Mouse (Mus musculus): ENCODE measurements around the gene Glt8d2. TPM values are rescaled to one million over a fixed set of nuclear protein-coding genes. Genes with fewer than 3 reads are reported as not detected.
"Not testable (repeated sequence)": the region's sequence is repeated elsewhere in the genome, so short reads cannot be mapped to it uniquely, and the experiment has no call there.

Gene Glt8d2
- total and polyA plus RNA-seq, 2 experiments from 2014 or later = 1.1 to 2.2 TPM

DNA sequence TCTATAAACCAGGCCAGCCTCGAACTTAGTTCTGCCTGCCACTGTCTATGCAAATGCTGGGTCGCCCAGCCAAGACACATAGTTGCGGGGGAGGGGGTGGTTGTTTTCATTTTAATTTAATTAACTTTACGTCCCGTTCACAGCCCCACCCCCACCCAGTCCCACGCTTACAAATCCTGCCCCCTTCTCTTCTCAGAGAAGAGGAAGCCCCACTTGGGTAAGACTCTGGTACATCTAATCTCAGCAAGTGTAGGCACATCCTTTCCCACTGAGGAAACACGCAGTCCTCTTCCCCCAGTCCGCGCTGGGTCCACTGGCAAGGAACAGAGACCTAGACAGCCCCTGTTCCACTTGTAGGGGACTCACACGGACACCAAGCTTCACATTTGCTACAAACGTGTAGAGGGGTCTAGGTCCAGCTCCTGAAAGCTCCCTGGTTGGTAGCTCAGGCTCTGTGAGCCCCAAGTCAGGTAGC lies 61.3 kb downstream of the Glt8d2 start:
- no peaks in the 10 kb centered on the region for H3K27me3 ChIP-seq (ENCODE audit: insufficient read depth, low read length)
- DNase-seq (ENCODE audit: low spot score) = no peak
- WGBS = 5% methylated on average over 11 of the region's 11 CpGs

DNA sequence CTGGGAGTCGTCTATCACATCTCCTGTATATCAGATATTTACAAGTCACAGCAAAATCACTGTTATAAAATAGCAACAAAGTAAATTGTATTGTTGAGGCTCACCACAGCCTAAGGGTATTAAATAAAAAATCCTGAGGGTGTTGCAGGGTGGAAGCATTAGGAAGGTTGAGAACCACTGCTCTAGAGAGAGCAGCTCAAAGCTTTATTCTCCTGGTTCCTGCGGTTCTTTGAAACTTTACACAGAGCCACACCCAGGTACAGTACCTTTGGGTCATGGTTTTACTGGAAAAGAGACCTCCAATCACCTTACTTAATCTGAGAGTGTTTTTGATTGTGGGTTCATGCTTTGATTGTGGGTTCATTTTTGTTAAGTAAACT lies 66.9 kb downstream of the Glt8d2 start:
- H3K9me3 ChIP-seq (ENCODE audit: low read length); H3K36me3 ChIP-seq (ENCODE audit: insufficient read depth, low read length); ATAC-seq (ENCODE audit: low FRiP score); H3K27me3 ChIP-seq (ENCODE audit: insufficient read depth, low read length); H3K4me1 ChIP-seq (ENCODE audit: insufficient read depth, low read length); DNase-seq (ENCODE audit: low spot score): not testable (repeated sequence)
- H3K4me2 ChIP-seq (ENCODE audit: low read depth, low read length, poor library complexity, severe bottlenecking) = peak overlapping the region; percentile 67
- WGBS = 2% methylated on average over 2 of the region's 2 CpGs
- peak overlapping the region; percentile 61 for H3K4me3 ChIP-seq (ENCODE audit: low read depth, low read length)
- H3K9ac ChIP-seq (replicated peaks; ENCODE audit: low read length, poor library complexity, severe bottlenecking) = peak overlapping the region; percentile 74
- H3K27ac ChIP-seq (ENCODE audit: low read depth, low read length) = peak overlapping the region; percentile 77

More for the DNA sequence above, 61.3 kb downstream of the Glt8d2 start:
- Histone ChIP-seq H3K9me3 (ENCODE audit: low read length) (no peaks in the 10 kb centered on the region), H3K4me3 (ENCODE audit: low read depth, low read length) (peak overlapping the region; percentile 81), H3K27ac (ENCODE audit: low read depth, low read length) (peak overlapping the region; percentile 90), H3K36me3 (ENCODE audit: insufficient read depth, low read length) (no peaks in the 10 kb centered on the region), H3K9ac (replicated peaks; ENCODE audit: low read length, poor library complexity, severe bottlenecking) (peak overlapping the region; percentile 88), H3K4me1 (ENCODE audit: insufficient read depth, low read length) (peaks cover 12% of the 10 kb centered on the region; the same call in 1 of the 2 replicates), H3K4me2 (ENCODE audit: low read depth, low read length, poor library complexity, severe bottlenecking) (peak overlapping the region; percentile 84)
- ATAC-seq (ENCODE audit: low FRiP score) = peak; percentile 48
- TF ChIP-seq CTCF (IDR thresholded peaks at IDR 0.05) = no peak

- H3K27me3 ChIP-seq (ENCODE audit: insufficient read depth, low read length) = no peaks in the 10 kb centered on the region
- peak; percentile 35 for TF ChIP-seq CTCF (IDR thresholded peaks at IDR 0.05)
- no peaks in the 10 kb centered on the region for H3K4me1 ChIP-seq (ENCODE audit: insufficient read depth, low read length)
- peak within 1 kb of the TSS; percentile 74 for H3K9ac ChIP-seq (replicated peaks; ENCODE audit: low read length, poor library complexity, severe bottlenecking)
- peak within 1 kb of the TSS; percentile 67 for H3K4me2 ChIP-seq (ENCODE audit: low read depth, low read length, poor library complexity, severe bottlenecking)
- DNase-seq (ENCODE audit: low spot score) (peak; percentile 97), ATAC-seq (ENCODE audit: low FRiP score) (peak; percentile 91)
- peak within 1 kb of the TSS; percentile 61 for H3K4me3 ChIP-seq (ENCODE audit: low read depth, low read length)
- peak within 1 kb of the TSS; percentile 77 for H3K27ac ChIP-seq (ENCODE audit: low read depth, low read length)
- WGBS = under 1% methylated on average over 56 of the region's 61 CpGs
- no peaks in the 10 kb centered on the region for H3K9me3 ChIP-seq (ENCODE audit: low read length)
- H3K36me3 ChIP-seq (ENCODE audit: insufficient read depth, low read length) = no peaks in the 10 kb centered on the region
Observed at GRCm38 (mm10) chr10:82622671-82623552, 67.5 kb downstream of the Glt8d2 start, which contains the start of gene 1190007I07Rik. Gene 1190007I07Rik, minus strand, starts transcription at chr10:82623228.

DNA sequence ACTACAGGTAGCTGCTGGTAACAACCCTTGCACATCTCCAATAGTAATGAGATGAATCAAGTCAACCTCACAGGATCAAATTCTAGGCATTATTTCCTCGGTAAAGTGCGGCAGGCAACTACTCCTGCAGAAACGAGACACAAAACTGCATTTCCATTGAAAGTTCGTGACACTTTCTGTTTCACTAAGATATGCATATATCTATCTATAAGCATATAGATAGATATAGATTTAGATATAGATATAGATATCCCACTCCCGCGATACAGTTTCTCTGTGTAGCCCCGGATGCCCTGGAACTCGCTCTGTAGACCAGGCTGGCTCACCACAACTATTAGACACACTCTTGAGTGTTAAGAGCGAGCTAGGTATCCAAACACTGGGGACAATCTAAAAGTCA lies 68.2 kb downstream of the Glt8d2 start:
- WGBS = 29% methylated on average over 9 of the region's 9 CpGs

More for the DNA sequence above, 68.2 kb downstream of the Glt8d2 start:
- H3K4me2 ChIP-seq (ENCODE audit: low read depth, low read length, poor library complexity, severe bottlenecking) = peak overlapping the region; percentile 67
- no peaks in the 10 kb centered on the region for H3K27me3 ChIP-seq (ENCODE audit: insufficient read depth, low read length)
- no peaks in the 10 kb centered on the region for H3K9me3 ChIP-seq (ENCODE audit: low read length)
- H3K4me3 ChIP-seq (ENCODE audit: low read depth, low read length) = peak overlapping the region; percentile 61
- no peaks in the 10 kb centered on the region for H3K36me3 ChIP-seq (ENCODE audit: insufficient read depth, low read length)
- no peak for DNase-seq (ENCODE audit: low spot score)
- H3K9ac ChIP-seq (replicated peaks; ENCODE audit: low read length, poor library complexity, severe bottlenecking) = peak overlapping the region; percentile 74; the same call in 1 of the 2 replicates
- H3K4me1 ChIP-seq (ENCODE audit: insufficient read depth, low read length) = no peaks in the 10 kb centered on the region
- no peak for TF ChIP-seq CTCF (IDR thresholded peaks at IDR 0.05)
- H3K27ac ChIP-seq (ENCODE audit: low read depth, low read length) = no peak overlapping the region
- no peak for ATAC-seq (ENCODE audit: low FRiP score)

Other genes with a start within 250 kb of the Glt8d2 start
- gene Gm1553, start 198.0 kb downstream of the Glt8d2 start, total RNA-seq (2014; rRNA removed) = not detected in 2 replicates
- not detected in 2 replicates for gene Gm1553, start 198.0 kb downstream of the Glt8d2 start, polyA plus RNA-seq (2015; fragmentation: Nextera tagmentation; extraction: Ambion mirVana)
- gene 1190007I07Rik, start 67.4 kb downstream of the Glt8d2 start, total RNA-seq (2014; rRNA removed) = 21.5 and 27.1 TPM in 2 replicates
- gene 1190007I07Rik, start 67.4 kb downstream of the Glt8d2 start, polyA plus RNA-seq (2015; fragmentation: Nextera tagmentation; extraction: Ambion mirVana) = 34.3 and 37.9 TPM in 2 replicates
- 60.9 and 74.4 TPM in 2 replicates for gene Tdg, start 60.8 kb downstream of the Glt8d2 start, total RNA-seq (2014; rRNA removed)
- 119 and 121 TPM in 2 replicates for gene Tdg, start 60.8 kb downstream of the Glt8d2 start, polyA plus RNA-seq (2015; fragmentation: Nextera tagmentation; extraction: Ambion mirVana)
- gene Hcfc2, start 5.5 kb upstream of the Glt8d2 start, total RNA-seq (2014; rRNA removed) = 26.9 and 27.2 TPM in 2 replicates
- 27.0 and 28.4 TPM in 2 replicates for gene Hcfc2, start 5.5 kb upstream of the Glt8d2 start, polyA plus RNA-seq (2015; fragmentation: Nextera tagmentation; extraction: Ambion mirVana)
- 40.8 and 44.0 TPM in 2 replicates for gene Nfyb, start 73.5 kb upstream of the Glt8d2 start, total RNA-seq (2014; rRNA removed)
- 24.1 and 26.5 TPM in 2 replicates for gene Nfyb, start 73.5 kb upstream of the Glt8d2 start, polyA plus RNA-seq (2015; fragmentation: Nextera tagmentation; extraction: Ambion mirVana)
- 83.2 and 86.4 TPM in 2 replicates for gene Txnrd1, start 143.3 kb upstream of the Glt8d2 start, total RNA-seq (2014; rRNA removed)
- 56.7 and 61.7 TPM in 2 replicates for gene Txnrd1, start 143.3 kb upstream of the Glt8d2 start, polyA plus RNA-seq (2015; fragmentation: Nextera tagmentation; extraction: Ambion mirVana)
- gene Eid3, start 176.0 kb upstream of the Glt8d2 start, total RNA-seq (2014; rRNA removed) = 1.9 and 2.0 TPM in 2 replicates
- 0.17 and 0.23 TPM in 2 replicates for gene Eid3, start 176.0 kb upstream of the Glt8d2 start, polyA plus RNA-seq (2015; fragmentation: Nextera tagmentation; extraction: Ambion mirVana)

All from midbrain, postnatal 0 days (tissue).